Mouse (Mus musculus) neural tube, embryonic 13.5 days (tissue): ENCODE measurements around the gene Olfr623. TPM values are rescaled to one million over a fixed set of nuclear protein-coding genes. Genes with fewer than 3 reads are reported as not detected.

ENCODE experiments used
- ATAC-seq: fragments of 200-750 bp; cut with Nextera tagmentation; 2 replicates; pipeline ENCODE4 v1.8.0; 2017; ENCODE audit warnings: low read depth, mild to moderate bottlenecking, moderate TSS enrichment, moderate library complexity
- H3K27ac ChIP-seq: fragments of 300-500 bp; sonication (generic); replicated peaks from 2 replicates; pipeline ENCODE4 v1.5.1; 2015; ENCODE audit warnings: moderate library complexity, mild to moderate bottlenecking, inconsistent platforms
- H3K27me3 ChIP-seq: fragments of 300-500 bp; sonication (generic); 2 replicates; pipeline ENCODE4 v1.6.1; 2015; ENCODE audit warnings: mild to moderate bottlenecking, inconsistent platforms
- H3K36me3 ChIP-seq: fragments of 300-500 bp; sonication (generic); 2 replicates; pipeline ENCODE4 v1.6.1; 2015; ENCODE audit warnings: mild to moderate bottlenecking, inconsistent platforms
- H3K4me1 ChIP-seq: fragments of 300-500 bp; sonication (generic); replicated peaks from 2 replicates; pipeline ENCODE4 v1.6.1; 2015; ENCODE audit warnings: inconsistent platforms
- H3K4me2 ChIP-seq: fragments of 300-500 bp; sonication (generic); 2 replicates; pipeline ENCODE4 v1.6.1; 2015; ENCODE audit warnings: inconsistent platforms, mild to moderate bottlenecking, moderate library complexity
- H3K4me3 ChIP-seq: fragments of 300-500 bp; sonication (generic); 2 replicates; pipeline ENCODE4 v1.5.1; 2015; ENCODE audit warnings: mild to moderate bottlenecking, inconsistent platforms
- H3K9ac ChIP-seq: fragments of 300-500 bp; sonication (generic); 2 replicates; pipeline ENCODE4 v1.6.1; 2015; ENCODE audit warnings: moderate library complexity, mild to moderate bottlenecking, inconsistent platforms
- H3K9me3 ChIP-seq: fragments of 300-500 bp; sonication (generic); 2 replicates; pipeline ENCODE4 v1.6.1; 2016; ENCODE audit warnings: inconsistent platforms
- WGBS: fragments of 180-500 bp; shearing (Covaris S2); methylation state at CpG from one replicate; pipeline ENCODE4 v1.1.7; 2015; 5-methylcytosine and 5-hydroxymethylcytosine counted together
- polyA plus RNA-seq: library from polyadenylated mRNA; unstranded; fragments of >200 nt; fragmentation: Nextera tagmentation; extraction: Ambion mirVana; gene quantifications from 2 replicates; pipeline ENCODE4 v1.2.1, GENCODE M21; 2015

The Olfr623 gene
- polyA plus RNA-seq: not detected in 2 replicates

GRCm38 (mm10) chr7:103663598-103663997 is at the start of gene Olfr623:
Gene Olfr623, minus strand, starts transcription at chr7:103663698.
- Histone ChIP-seq H3K4me3 (no peak within 1 kb of the TSS), H3K27me3 (no peaks in the 10 kb centered on the region), H3K9me3 (no peaks in the 10 kb centered on the region), H3K27ac (no peak within 1 kb of the TSS), H3K4me2 (no peak within 1 kb of the TSS), H3K4me1 (no peaks in the 10 kb centered on the region), H3K36me3 (no peaks in the 10 kb centered on the region), H3K9ac (no peak within 1 kb of the TSS)
- no peak for ATAC-seq

- ATAC-seq: no peak
Observed at GRCm38 (mm10) chr7:103712024-103712423, 48.5 kb upstream of the Olfr623 start.

GRCm38 (mm10) chr7:103699469-103699868 is 36.0 kb upstream of the Olfr623 start:
- Histone ChIP-seq H3K9ac (no peak overlapping the region), H3K4me2 (no peak overlapping the region), H3K27ac (no peak overlapping the region), H3K4me3 (no peak overlapping the region), H3K36me3 (no peaks in the 10 kb centered on the region), H3K9me3 (no peaks in the 10 kb centered on the region), H3K4me1 (no peaks in the 10 kb centered on the region), H3K27me3 (no peaks in the 10 kb centered on the region)
- ATAC-seq: no peak
- 95% methylated on average over 4 of the region's 4 CpGs for WGBS

More at GRCm38 (mm10) chr7:103712024-103712423, 48.5 kb upstream of the Olfr623 start:
- H3K9me3 ChIP-seq: no peaks in the 10 kb centered on the region
- no peaks in the 10 kb centered on the region for H3K27me3 ChIP-seq
- H3K27ac ChIP-seq: no peak overlapping the region
- H3K4me2 ChIP-seq: no peak overlapping the region
- H3K9ac ChIP-seq: no peak overlapping the region
- H3K4me1 ChIP-seq: no peaks in the 10 kb centered on the region
- no peaks in the 10 kb centered on the region for H3K36me3 ChIP-seq
- no peak overlapping the region for H3K4me3 ChIP-seq
- 26% methylated on average over 2 of the region's 2 CpGs for WGBS

- no peak within 1 kb of the TSS for H3K4me3 ChIP-seq
- H3K27me3 ChIP-seq: no peaks in the 10 kb centered on the region
- no peak for ATAC-seq
- H3K9me3 ChIP-seq: no peaks in the 10 kb centered on the region
- H3K27ac ChIP-seq: no peak within 1 kb of the TSS
- no peaks in the 10 kb centered on the region for H3K4me1 ChIP-seq
- H3K36me3 ChIP-seq: no peaks in the 10 kb centered on the region
- H3K9ac ChIP-seq: no peak within 1 kb of the TSS
- no peak within 1 kb of the TSS for H3K4me2 ChIP-seq
Observed at GRCm38 (mm10) chr7:103682420-103682819, 18.9 kb upstream of the Olfr623 start, which contains the start of gene Olfr625-ps1. Gene Olfr625-ps1, plus strand, starts transcription at chr7:103682720.

- no peak within 1 kb of the TSS for H3K4me2 ChIP-seq
- H3K9me3 ChIP-seq: no peaks in the 10 kb centered on the region
- no peak for ATAC-seq
- H3K27ac ChIP-seq: no peak within 1 kb of the TSS
- H3K36me3 ChIP-seq: no peaks in the 10 kb centered on the region
- 90% methylated on average over 2 of the region's 2 CpGs for WGBS
- no peaks in the 10 kb centered on the region for H3K27me3 ChIP-seq
- H3K9ac ChIP-seq: no peak within 1 kb of the TSS
- no peak within 1 kb of the TSS for H3K4me3 ChIP-seq
- no peaks in the 10 kb centered on the region for H3K4me1 ChIP-seq
Observed at GRCm38 (mm10) chr7:103671091-103671490, 7.6 kb upstream of the Olfr623 start, which contains the start of gene Olfr624. Gene Olfr624, minus strand, starts transcription at chr7:103671191.

GRCm38 (mm10) chr7:103644070-103644469 is 19.4 kb downstream of the Olfr623 start:
- Histone ChIP-seq H3K4me3 (no peak overlapping the region), H3K4me2 (no peak overlapping the region), H3K4me1 (no peaks in the 10 kb centered on the region), H3K9me3 (no peaks in the 10 kb centered on the region), H3K9ac (no peak overlapping the region), H3K27me3 (no peaks in the 10 kb centered on the region), H3K36me3 (no peaks in the 10 kb centered on the region), H3K27ac (no peak overlapping the region)
- ATAC-seq: no peak
- WGBS: 81% methylated on average over 4 of the region's 4 CpGs

- Histone ChIP-seq H3K4me2 (no peak within 1 kb of the TSS), H3K9ac (no peak within 1 kb of the TSS), H3K36me3 (no peaks in the 10 kb centered on the region), H3K4me3 (no peak within 1 kb of the TSS), H3K27ac (no peak within 1 kb of the TSS), H3K27me3 (no peaks in the 10 kb centered on the region), H3K4me1 (no peaks in the 10 kb centered on the region), H3K9me3 (no peaks in the 10 kb centered on the region)
- ATAC-seq: no peak
- WGBS: 78% methylated on average over 1 of the region's 1 CpGs
Observed at GRCm38 (mm10) chr7:103642602-103643001, 20.9 kb downstream of the Olfr623 start, which contains the start of gene Olfr622. Gene Olfr622, minus strand, starts transcription at chr7:103642702.

GRCm38 (mm10) chr7:103636795-103637194 is 26.7 kb downstream of the Olfr623 start:
- H3K4me3 ChIP-seq: no peak overlapping the region
- H3K9ac ChIP-seq: no peak overlapping the region
- no peaks in the 10 kb centered on the region for H3K27me3 ChIP-seq
- H3K36me3 ChIP-seq: no peaks in the 10 kb centered on the region
- no peak overlapping the region for H3K4me2 ChIP-seq
- no peaks in the 10 kb centered on the region for H3K4me1 ChIP-seq
- H3K9me3 ChIP-seq: no peaks in the 10 kb centered on the region
- no peak for ATAC-seq
- H3K27ac ChIP-seq: no peak overlapping the region

GRCm38 (mm10) chr7:103612434-103612833 is 51.1 kb downstream of the Olfr623 start, which contains the start of gene Olfr620:
Gene Olfr620, minus strand, starts transcription at chr7:103612534.
- Histone ChIP-seq H3K4me2 (no peak within 1 kb of the TSS), H3K9me3 (no peaks in the 10 kb centered on the region), H3K27me3 (no peaks in the 10 kb centered on the region), H3K27ac (no peak within 1 kb of the TSS), H3K4me1 (no peaks in the 10 kb centered on the region), H3K9ac (no peak within 1 kb of the TSS), H3K36me3 (no peaks in the 10 kb centered on the region), H3K4me3 (no peak within 1 kb of the TSS)
- WGBS: 77% methylated on average over 2 of the region's 2 CpGs
- ATAC-seq: no peak

Other genes starting within 250 kb of the Olfr623 start
- not detected in 2 replicates for gene Usp17lc, start 248.6 kb downstream of the Olfr623 start, polyA plus RNA-seq
- gene Olfr605, start 218.3 kb downstream of the Olfr623 start, polyA plus RNA-seq: not detected in 2 replicates
- not detected in 2 replicates for gene Olfr606, start 214.7 kb downstream of the Olfr623 start, polyA plus RNA-seq
- gene Olfr607, start 199.5 kb downstream of the Olfr623 start, polyA plus RNA-seq: not detected in 2 replicates
- not detected in 2 replicates for gene Olfr608, start 193.8 kb downstream of the Olfr623 start, polyA plus RNA-seq
- not detected in 2 replicates for gene Olfr609, start 165.6 kb downstream of the Olfr623 start, polyA plus RNA-seq
- gene Olfr610, start 151.6 kb downstream of the Olfr623 start, polyA plus RNA-seq: not detected in 2 replicates
- gene Olfr611, start 142.9 kb downstream of the Olfr623 start, polyA plus RNA-seq: not detected in 2 replicates
- not detected in 2 replicates for gene Olfr612, start 121.0 kb downstream of the Olfr623 start, polyA plus RNA-seq
- gene Olfr613, start 115.6 kb downstream of the Olfr623 start, polyA plus RNA-seq: not detected in 2 replicates
- not detected in 2 replicates for gene Olfr615, start 107.6 kb downstream of the Olfr623 start, polyA plus RNA-seq
- not detected in 2 replicates for gene Olfr616, start 94.6 kb downstream of the Olfr623 start, polyA plus RNA-seq
- not detected in 2 replicates for gene Olfr617, start 90.6 kb downstream of the Olfr623 start, polyA plus RNA-seq
- not detected in 2 replicates for gene Olfr618, start 73.6 kb downstream of the Olfr623 start, polyA plus RNA-seq
- not detected in 2 replicates for gene Olfr619, start 63.1 kb downstream of the Olfr623 start, polyA plus RNA-seq
- not detected in 2 replicates for gene Olfr620, start 51.2 kb downstream of the Olfr623 start, polyA plus RNA-seq
- not detected in 2 replicates for gene Olfr622, start 21.0 kb downstream of the Olfr623 start, polyA plus RNA-seq
- 0.03 TPM in 1 of 2 replicates, not detected in the other for gene Olfr624, start 7.5 kb upstream of the Olfr623 start, polyA plus RNA-seq
- gene Olfr625-ps1, start 19.0 kb upstream of the Olfr623 start, polyA plus RNA-seq: not detected in 2 replicates
- not detected in 2 replicates for gene Olfr243, start 51.0 kb upstream of the Olfr623 start, polyA plus RNA-seq
- gene Olfr628, start 66.7 kb upstream of the Olfr623 start, polyA plus RNA-seq: not detected in 2 replicates
- not detected in 2 replicates for gene Olfr629, start 81.2 kb upstream of the Olfr623 start, polyA plus RNA-seq
- not detected in 2 replicates for gene Olfr630, start 93.6 kb upstream of the Olfr623 start, polyA plus RNA-seq
- not detected in 2 replicates for gene Olfr69, start 107.9 kb upstream of the Olfr623 start, polyA plus RNA-seq
- gene Olfr68, start 116.0 kb upstream of the Olfr623 start, polyA plus RNA-seq: not detected in 2 replicates
- gene Olfr67, start 128.1 kb upstream of the Olfr623 start, polyA plus RNA-seq: not detected in 2 replicates
- 1,029 and 1,038 TPM in 2 replicates for gene Hbb-bt, start 150.3 kb upstream of the Olfr623 start, polyA plus RNA-seq
- gene Hbb-bs, start 164.4 kb upstream of the Olfr623 start, polyA plus RNA-seq: 1,894 and 2,140 TPM in 2 replicates
- not detected in 2 replicates for gene Hbb-bh2, start 176.8 kb upstream of the Olfr623 start, polyA plus RNA-seq
- gene Hbb-bh1, start 179.5 kb upstream of the Olfr623 start, polyA plus RNA-seq: 31.8 and 57.0 TPM in 2 replicates
- 3,874 and 4,036 TPM in 2 replicates for gene Hbb-y, start 189.5 kb upstream of the Olfr623 start, polyA plus RNA-seq
- gene Olfr66, start 222.6 kb upstream of the Olfr623 start, polyA plus RNA-seq: not detected in 2 replicates
- not detected in 2 replicates for gene Olfr64, start 230.8 kb upstream of the Olfr623 start, polyA plus RNA-seq
- not detected in 2 replicates for gene Olfr65, start 239.8 kb upstream of the Olfr623 start, polyA plus RNA-seq